Mouse (Mus musculus): ENCODE measurements around the gene Ppox. TPM values are rescaled to one million over a fixed set of nuclear protein-coding genes. Genes with fewer than 3 reads are reported as not detected.
A peak's percentile ranks its signal among the peaks of the same experiment; 100 is the strongest.
"Not testable (repeated sequence)": the region's sequence is repeated elsewhere in the genome, so short reads cannot be mapped to it uniquely, and the experiment has no call there.

Ppox gene
- total RNA-seq (2021) (10 to 100 TPM; 28.6 to 32.2 TPM), polyA plus RNA-seq (2012; rRNA removed) (44.2 and 55.0 TPM in 2 replicates)
- long read RNA-seq, transcript Ppox-201 (13 exons, 1,821 nt) = major isoform, 16 of 34 reads
- long read RNA-seq, partial matches to known transcripts = 3 of 34 reads
- long read RNA-seq, other reads (novel, unspliced or antisense) = 15 of 34 reads

DNA sequence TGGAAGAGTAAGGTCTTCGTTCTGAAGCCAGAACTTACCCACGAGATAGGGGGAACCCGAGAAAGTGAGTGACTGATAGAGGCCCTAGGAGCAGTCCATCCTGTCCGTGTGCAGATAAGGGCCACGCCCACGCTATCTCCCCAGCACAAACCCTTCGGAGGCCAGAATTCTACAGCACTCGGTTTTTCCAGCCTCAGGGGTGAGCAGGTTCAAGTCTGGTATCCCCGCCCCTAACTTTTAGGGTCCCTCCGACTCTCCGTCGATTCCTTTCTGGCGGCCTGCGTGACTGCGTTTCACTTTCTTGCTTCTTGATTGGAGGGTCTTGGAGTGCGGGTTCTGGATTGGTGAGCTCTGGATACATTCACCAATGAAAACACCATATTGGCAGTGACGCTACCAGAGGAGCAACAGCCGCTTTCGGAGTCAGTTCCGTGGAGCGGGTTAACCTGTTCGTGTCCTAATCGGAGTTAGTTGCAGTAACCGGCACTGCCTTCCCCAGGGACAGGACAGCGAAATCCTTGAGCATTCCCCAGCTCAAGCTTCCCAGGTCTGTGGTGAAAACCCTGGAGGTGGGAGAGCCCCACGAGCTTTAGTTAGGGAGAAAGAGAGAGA lies at the start of gene Ppox:
TSS of gene Ppox (minus strand) at position 271 of the 612 bp plus-strand sequence.
- DNase-seq = peak; percentile 95

DNA sequence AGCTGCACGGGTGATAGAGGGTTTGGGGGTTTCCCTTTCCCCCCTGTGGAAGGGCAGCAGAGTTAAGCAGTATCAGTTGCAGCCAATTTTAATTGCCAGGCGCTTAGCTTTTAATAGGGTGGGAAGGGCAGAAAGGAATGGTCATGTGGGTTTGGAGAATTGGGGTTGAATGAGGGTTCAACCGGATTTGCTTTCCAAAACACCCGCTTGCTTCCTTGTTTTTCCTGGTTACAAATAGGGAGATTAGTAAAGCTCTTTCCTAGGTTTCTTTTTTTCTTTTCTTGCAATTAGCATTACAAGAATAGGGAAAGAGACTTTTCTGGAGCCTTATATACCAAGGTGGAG lies 49.2 kb upstream of the Ppox start:
- no peak for DNase-seq

DNA sequence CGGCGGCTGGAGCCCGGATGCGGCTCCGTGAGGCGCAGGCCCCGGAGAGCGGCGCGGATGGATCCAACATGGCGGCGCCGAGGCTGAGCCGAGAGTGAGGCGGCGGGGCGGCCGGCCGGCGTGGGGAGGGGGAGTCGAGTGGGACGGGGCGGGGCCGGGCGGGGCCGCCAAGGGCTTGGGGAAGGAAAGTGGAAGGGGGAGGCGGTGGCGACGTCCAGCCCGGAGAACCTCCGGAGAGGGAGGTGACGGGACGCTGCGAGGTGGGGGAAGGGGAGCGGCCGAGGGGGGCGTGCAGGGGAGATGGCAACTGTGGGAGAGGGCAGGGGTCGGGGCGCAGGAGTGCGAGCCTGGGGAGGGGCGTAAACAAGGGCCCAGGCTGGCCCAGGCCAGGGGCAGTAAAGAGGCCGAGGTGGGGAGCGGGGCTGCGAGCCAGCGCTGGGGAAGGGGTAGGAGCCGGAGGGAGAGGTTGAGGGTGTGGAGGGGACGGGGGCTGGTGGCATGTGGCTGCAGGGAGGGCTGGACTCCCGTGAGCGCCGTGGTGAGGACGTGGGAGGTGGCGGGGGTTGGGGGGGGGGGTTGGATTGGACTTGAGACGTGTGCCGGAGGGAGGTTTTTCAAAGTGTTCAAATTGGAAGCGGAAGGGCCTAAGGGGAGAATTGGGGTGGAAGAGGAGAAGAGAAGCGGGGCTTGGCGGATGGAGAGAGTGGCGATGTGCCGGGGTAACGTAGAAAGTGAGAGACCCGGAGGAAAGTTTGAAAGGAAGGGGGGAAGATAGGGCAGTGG lies 48.6 kb upstream of the Ppox start:
- peak; percentile 57 for DNase-seq

DNA sequence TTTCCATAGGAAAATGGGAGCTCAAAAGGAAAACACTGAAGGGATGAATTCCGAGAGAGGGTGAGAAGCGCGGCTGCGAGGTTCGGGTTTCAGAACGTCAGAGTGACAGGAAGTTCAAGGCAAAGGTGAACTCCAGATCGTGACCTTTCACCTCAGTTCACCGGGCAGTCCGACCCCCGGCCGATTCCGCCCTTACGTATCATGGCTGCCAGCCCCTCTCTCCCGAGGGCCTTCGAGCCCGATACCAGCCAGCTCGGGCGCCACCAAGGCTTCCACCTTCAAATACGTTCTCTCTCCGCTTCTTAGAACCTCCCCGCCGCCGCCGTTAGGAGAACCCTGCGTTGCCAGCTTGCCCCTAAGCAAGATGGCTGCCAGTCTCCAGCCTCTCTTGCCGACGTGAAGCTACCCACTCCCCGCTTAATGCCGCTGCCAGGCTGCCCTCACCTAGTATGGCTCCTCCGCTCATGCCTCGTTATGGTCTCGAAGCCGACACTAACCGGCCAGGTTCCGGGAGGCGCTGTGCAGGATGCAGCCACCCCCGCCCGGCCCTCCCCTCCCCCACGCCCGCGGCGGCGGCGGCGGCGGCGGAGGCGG lies 48.0 kb upstream of the Ppox start, which contains the start of gene Dedd:
TSS of gene Dedd (plus strand) at position 307 of the 594 bp plus-strand sequence.
- peak; percentile 95 for DNase-seq

DNA sequence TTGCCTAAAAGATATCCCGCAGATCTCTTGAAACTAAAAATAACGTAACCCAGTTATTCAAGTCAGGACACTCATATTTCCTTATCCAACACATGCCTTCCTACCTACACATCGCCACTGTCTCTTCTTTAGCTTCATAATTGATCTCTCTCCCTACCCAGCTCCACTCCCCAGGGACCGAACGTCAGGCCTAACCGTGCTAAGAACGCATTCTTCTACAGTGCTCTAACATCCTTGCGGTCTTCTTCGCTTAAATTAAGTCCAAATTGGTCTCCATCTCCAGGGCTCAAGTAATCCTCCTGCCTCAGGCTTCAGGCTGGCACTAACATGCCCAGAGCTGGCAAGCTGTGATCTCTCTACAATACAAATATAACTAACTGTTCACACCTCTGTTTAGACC lies 47.3 kb upstream of the Ppox start:
- DNase-seq = no peak

DNA sequence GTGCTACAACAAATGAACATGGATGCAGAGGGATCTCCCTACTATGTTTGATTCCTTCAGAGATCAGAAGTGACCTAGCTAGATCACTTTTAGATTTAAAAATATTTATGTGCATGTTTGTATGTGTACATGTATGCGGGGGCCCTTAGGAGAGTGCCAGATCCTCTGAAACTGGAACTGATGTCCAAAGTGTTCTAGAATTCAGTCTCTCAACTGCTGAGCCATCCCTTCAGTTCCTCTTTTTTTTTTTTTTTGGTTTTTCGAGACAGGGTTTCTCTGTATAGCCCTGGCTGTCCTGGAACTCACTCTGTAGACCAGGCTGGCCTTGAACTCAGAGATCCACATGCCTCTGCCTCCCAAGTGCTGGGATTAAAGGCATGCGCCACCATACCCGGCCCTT lies 45.6 kb upstream of the Ppox start:
- DNase-seq = not testable (repeated sequence)

DNA sequence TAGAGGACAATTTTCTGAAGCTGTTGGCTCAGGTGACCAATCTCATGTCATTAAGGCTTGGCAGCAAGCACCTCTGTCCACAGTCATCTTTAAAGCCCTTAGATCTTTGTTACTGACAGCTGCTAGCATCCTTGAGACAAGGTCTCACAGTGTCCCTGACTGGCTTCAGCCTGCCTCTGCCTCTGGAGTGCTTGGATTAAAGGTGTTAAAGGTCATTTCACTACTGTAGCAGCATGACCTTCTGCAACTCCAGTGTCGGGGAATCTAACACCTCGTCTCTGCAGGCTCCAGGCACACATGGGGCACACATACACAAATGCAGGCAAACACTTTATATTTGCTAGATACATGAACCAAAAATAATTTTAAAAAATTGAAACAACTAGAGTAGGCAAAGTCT lies 44.6 kb upstream of the Ppox start:
- DNase-seq = no peak

DNA sequence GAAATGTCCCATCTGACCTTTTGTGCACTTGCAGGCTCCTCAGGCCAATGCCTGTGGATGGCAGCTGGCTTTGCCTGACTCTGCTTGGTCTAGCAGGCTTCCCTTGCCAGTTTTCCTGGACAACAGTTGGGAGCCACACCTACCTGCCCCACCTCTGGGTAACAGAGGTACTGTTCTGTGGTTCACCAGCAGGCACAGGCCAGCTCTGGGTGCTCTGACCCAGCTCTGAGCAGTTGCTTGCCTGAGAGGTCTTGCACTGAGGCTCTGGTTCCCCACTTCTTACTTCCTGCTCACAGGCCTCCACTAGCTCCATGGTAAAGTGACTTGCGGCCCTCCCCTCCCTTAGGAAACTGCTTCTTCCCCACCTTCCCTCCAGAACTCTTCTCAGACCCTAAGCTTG lies 41.0 kb upstream of the Ppox start:
- no peak for DNase-seq

DNA sequence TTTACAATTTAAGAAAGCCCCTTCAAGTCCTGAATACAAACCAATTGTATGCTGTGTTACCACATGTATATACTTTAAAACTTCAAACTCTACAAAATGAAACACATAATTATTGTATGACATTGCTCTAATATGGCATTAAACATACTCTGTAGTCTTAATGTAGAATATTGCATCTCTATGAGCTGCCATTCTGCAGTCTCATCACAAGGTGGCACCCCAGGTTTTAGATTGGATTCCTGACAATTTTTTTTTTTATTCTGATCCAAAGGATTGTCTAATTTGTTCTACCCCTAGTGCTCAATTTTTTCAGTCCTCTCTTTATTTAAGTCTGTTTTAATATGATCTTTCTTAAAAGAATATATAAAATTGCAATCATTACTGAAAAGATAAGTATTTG lies 40.4 kb upstream of the Ppox start:
- no peak for DNase-seq

DNA sequence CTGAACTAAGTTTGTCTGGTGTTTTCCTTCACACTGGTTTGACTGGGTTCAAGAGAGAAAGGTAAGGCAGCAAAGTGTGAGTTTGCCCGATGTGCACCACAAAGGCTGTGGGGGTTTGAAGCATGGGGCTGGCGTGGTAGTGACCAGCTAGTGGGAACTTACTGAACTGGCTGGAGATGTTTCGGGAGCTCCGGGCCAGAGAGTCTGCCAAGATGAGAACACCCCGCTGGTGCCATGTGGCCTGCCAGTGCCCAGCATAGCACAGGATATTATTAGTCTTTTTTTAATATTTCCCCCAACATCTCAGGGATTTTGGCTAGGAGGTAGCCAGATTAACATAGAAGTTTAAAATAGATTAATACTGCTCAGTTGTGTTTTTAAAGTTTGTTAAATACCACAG lies 39.2 kb upstream of the Ppox start:
- DNase-seq = no peak

DNA sequence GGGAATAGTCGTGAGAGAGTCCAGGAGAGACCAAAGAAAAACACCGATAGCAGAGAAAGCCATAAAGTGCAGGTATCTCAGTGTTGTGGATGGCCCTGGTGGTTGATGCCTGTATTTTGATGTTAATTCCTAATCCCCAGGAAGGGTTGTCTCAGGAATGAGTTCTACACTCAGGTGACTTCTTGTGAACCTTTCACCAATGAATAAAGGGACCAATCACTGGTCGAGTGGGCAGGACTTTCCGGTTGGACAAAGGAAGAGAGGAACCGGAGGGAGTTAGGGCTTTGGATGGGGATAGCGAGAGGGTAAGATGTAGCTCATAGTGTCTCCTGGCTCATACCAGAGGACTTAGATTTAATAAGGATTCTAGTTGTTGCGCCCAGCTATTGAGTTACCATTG lies 38.8 kb upstream of the Ppox start:
- DNase-seq = no peak

DNA sequence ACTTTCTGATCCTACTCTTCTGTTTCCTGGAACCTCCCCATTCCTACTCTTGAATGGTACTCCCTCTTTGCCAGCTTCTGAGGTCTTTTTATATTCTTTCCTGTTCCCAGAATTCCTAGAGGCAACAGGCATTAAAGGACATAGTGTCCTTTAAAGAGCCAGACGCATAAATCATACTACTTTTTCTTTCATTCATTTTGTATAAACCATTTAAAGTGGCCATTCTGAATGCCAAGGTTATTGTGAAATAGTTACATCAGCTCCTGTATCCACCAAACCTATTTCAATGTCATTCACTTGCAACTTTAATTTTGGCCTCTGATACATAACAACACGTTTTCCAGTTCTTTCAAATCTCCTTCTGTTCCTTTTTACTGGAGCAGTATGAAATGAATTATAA lies 28.3 kb upstream of the Ppox start:
- no peak for DNase-seq

DNA sequence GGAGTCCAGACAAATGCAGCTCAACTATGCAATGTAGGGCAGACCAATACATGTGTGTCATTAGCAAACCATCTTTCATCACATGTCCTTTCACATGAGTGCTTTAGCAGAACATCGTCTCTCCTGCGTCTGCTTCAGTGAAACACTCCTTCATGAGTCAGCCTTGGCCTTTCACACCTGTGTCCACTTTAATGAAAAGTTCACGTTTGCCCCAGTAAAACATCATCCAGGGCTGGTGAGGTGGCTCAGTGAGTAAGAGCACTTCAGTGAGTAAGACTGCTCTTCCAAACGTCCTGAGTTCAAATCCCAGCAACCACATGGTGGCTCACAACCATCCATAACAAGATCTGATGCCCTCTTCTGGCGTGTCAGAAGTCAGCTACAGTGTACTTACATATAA lies 25.2 kb upstream of the Ppox start:
- not testable (repeated sequence) for DNase-seq

DNA sequence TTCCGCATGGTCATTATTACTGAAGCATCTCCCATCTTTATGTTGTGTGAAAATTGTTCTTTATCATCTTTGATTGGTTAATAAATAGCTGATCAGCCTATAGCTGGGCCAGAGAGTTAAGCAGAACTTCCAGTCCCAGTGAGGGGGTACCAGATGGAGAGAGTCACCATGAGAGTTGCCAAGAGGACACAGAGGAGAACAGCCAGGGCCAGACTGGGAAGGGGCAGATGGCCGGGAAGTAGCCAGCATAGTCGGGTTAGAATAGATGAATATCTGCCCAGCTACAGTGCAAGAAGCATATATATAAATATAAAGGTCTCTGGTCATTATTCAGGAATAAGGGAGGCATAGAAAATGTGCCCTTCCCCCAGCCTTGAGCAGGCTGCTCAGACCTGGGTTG lies 17.2 kb upstream of the Ppox start:
- DNase-seq = no peak

DNA sequence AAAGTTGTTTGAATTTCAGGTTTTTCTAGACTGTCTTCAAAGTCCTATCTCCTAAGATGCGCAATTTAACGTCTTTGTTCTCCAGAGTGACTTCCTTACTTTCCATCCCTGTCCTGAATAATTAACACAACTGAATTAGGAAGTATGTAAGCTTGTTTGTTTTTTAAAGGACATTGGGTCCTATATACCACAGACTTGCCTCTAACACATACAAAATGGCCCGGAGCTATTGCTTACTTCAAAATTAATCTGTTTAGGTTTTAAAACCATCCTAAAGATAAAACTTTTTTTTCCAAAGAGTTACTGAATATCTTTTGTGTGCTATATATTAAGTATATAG lies 14.0 kb upstream of the Ppox start:
- DNase-seq = no peak

DNA sequence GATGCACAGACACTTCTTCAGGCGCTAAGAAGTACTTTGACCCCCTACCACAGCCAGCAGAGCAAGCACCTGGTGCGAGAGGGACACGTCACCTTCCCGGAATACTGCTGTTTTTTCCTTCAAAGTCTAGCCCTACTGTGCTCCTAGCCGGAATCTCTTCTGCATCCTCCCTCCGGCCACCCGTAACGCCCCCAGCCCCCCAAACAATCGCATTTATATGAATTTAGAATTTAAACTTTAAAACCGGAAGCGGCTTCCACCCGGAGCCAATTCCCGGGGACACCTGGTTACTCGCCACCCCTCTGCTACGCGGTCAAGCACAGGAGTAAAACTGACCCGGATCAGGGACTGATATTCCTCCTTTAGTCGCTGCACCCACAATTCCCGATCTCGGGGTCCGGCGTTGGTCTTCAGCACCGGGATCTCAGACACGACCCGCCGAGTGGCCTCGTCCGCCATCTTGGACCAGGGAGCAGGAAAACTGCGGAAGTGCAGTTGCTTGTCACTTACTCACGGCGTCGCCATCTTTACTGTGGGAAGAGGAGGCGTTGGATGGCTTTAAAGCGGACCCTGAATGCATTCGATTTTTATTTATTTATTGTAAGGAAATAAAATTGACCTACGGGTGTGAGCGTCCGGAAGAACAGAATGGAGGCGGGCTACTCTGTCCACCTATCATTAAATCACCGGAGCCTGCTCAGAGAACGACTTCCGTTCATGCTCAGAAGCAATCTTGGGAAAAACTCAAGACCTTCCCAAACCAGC lies 13.5 kb upstream of the Ppox start, which contains the start of gene Ufc1:
TSS of gene Ufc1 (minus strand) at position 727 of the 765 bp plus-strand sequence.
- peak; percentile 90 for DNase-seq

DNA sequence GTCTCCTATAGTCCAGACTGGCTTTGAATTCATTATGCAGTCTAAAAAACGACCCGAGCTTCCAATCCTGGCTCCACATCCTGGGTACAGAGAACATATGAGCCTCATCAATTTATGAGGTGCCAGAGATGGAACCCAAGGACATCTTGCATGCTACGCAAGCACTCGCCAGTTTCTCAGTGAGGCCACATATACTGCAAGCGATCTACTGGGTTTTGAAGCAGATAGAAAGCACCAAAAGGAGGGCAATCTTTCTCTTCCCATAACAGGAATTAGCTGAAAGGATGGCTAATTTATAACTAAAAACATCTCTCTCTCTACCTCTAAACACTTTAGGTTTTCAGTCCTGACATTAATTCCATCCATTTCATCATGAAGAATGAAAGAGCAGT lies 12.9 kb upstream of the Ppox start:
- no peak for DNase-seq

DNA sequence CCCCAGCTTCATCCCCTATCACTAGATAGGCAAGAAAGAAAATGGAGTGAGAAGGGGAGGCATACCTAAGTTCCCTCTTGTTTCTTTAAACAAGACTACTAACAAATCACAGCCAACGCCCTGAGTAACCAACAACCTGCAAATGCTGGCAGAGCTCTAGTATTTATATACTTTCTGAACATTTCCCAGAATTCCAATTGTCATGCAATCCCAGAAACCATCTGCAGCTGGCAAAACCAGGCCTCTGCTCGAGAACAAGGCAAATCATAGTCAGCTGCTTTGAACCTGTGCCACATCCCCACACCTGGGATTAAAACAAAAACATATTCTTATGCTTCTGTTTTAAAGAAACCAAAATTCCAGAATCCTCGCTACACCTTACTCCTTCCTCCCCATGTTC lies 12.4 kb upstream of the Ppox start:
- DNase-seq = no peak

DNA sequence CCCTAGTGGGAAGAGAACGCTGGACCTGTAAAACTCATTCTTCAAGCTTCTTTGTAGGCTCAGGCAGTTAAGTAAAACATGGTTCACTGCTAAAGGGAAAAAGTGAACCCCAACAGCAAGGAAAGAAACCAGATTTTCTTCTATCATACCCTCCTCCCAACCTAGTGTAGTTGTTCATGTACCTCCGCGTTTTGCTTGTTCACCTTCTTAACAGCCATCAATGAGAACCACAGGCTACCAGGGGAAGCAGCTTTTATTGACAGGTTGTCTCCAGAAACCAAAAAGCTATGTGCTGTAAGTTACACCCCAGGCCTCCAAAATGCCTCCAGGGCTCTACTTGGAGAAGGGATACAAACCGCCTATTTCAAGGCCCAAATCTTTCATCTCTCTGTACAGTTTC lies 7.3 kb upstream of the Ppox start:
- peak; percentile 0 for DNase-seq

DNA sequence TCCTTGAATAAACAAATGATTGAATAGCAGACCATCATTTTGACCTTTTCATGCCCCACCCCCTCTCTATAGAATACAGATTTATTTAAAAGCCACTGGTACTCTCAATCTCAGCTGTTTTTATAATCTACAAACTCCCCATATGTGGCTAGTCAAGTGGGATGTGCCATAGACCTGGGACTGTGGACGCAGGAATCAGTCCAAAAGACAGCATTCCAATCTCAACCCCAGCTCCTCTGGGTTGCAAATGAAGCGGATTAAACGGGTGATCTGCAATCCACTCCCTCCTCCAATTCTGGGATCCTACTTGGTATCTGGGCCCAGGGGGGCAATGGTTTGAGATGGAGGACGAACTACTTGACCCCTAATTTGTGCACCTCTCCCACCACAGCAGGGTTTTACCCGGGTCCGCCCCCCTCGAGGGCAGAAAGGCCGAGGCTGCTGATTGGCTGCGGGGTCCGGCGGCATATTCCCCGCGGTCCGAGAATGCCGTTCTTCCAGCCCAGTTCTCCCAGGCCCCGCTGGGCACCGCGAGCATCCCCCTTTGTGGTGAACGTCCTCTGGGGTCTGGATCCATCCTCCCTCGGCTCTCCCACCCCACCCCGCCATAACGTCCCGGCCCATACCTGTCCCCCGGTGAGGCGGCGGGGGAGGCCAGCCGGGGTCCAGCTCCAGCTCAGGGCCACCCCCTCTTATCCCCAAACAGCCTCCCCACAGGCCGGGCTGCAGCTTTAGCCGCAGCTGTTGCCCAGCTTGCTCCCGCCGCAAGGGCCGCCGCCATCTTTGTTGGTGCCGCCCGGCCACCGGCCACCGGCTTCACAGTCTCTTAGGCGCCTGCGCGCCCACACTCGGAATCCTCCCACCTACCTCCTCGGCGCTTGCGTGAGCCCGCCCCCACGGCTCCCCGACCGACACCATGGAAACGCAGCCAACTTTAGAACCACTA lies 6.4 kb upstream of the Ppox start, which contains the start of gene Usp21:
TSS of gene Usp21 (minus strand) at position 856 of the 946 bp plus-strand sequence.
- DNase-seq = peak; percentile 97

DNA sequence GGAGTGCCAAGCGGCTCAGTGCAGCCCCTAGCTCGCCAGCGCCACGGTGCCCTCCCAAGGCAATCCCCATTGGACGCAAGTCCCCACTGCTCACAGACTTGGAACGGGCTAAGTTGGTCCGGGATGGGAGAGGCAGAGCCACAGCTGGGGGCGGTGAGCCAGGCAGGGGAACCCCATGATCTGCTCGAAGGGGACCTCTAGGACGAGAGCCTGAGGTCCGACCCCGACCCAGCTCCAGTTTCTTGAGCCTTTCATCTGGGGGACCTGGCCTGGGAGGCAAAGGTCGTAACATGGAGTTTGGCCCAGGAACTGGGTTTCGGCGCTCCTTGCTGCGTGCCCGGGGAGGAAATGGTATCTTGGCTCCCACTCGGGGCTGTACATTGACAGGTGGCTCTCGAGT lies 5.5 kb upstream of the Ppox start:
- no peak for DNase-seq
